Mouse (Mus musculus) midbrain, postnatal 0 days (tissue): Measurements from ENCODE around the gene Samd5. TPM values are rescaled to one million over a fixed set of nuclear protein-coding genes. Genes with fewer than 3 reads are reported as not detected.

ENCODE experiments used
- ATAC-seq: fragments of 200-750 bp; cut with Nextera tagmentation; 2 replicates; pipeline ENCODE4 v1.8.0; 2017; ENCODE audit warnings: moderate number of reproducible peaks, mild to moderate bottlenecking, moderate TSS enrichment, moderate library complexity; ENCODE audit not compliant: low FRiP score
- DNase-seq: peaks from one replicate; pipeline ENCODE4 v3.0.0-alpha.2; 2015; ENCODE audit warnings: low spot score
- H3K27ac ChIP-seq: fragments of 300-500 bp; sonication (generic); 2 replicates; pipeline ENCODE4 v1.5.1; 2014; ENCODE audit warnings: low read depth, mild to moderate bottlenecking, low read length, mixed read lengths
- H3K27me3 ChIP-seq: fragments of 300-500 bp; sonication (generic); 2 replicates; pipeline ENCODE4 v1.6.1; 2014; ENCODE audit warnings: low read length, control low read depth, mixed read lengths; ENCODE audit not compliant: insufficient read depth
- H3K36me3 ChIP-seq: fragments of 300-500 bp; sonication (generic); 2 replicates; pipeline ENCODE4 v1.6.1; 2014; ENCODE audit warnings: low read length, control low read depth, mixed read lengths; ENCODE audit not compliant: insufficient read depth
- H3K4me1 ChIP-seq: fragments of 300-500 bp; sonication (generic); 2 replicates; pipeline ENCODE4 v1.6.1; 2014; ENCODE audit warnings: mild to moderate bottlenecking, control low read depth, antibody characterized with exemption, low read length, mixed read lengths; ENCODE audit not compliant: insufficient read depth
- H3K4me2 ChIP-seq: fragments of 300-500 bp; sonication (generic); 2 replicates; pipeline ENCODE4 v1.6.1; 2014; ENCODE audit warnings: low read depth, mild to moderate bottlenecking, low read length, mixed read lengths; ENCODE audit not compliant: poor library complexity, severe bottlenecking
- H3K4me3 ChIP-seq: fragments of 300-500 bp; sonication (generic); 2 replicates; pipeline ENCODE4 v1.5.1; 2014; ENCODE audit warnings: low read depth, mild to moderate bottlenecking, low read length, moderate library complexity
- H3K9ac ChIP-seq: fragments of 300-500 bp; sonication (generic); replicated peaks from 2 replicates; pipeline ENCODE4 v1.6.1; 2014; ENCODE audit warnings: mild to moderate bottlenecking, low read length, moderate library complexity, mixed read lengths; ENCODE audit not compliant: poor library complexity, severe bottlenecking
- H3K9me3 ChIP-seq: fragments of 300-500 bp; sonication (generic); 2 replicates; pipeline ENCODE4 v1.6.1; 2016; ENCODE audit warnings: low read length, control low read depth
- CTCF ChIP-seq: IDR thresholded peaks from 2 replicates; pipeline ENCODE4 v1.5.1; 2016; ENCODE audit warnings: antibody characterized with exemption, mild to moderate bottlenecking
- WGBS: fragments of 180-500 bp; shearing (Covaris S2); extraction: QIAGEN DNeasy Blood & Tissue Kit; methylation state at CpG from one replicate; pipeline ENCODE4 v1.1.7; 2014; 5-methylcytosine and 5-hydroxymethylcytosine counted together
- polyA plus RNA-seq: library from polyadenylated mRNA; unstranded; fragments of >200 nt; fragmentation: Nextera tagmentation; extraction: Ambion mirVana; gene quantifications from 2 replicates; pipeline ENCODE4 v1.2.1, GENCODE M21; 2015
- total RNA-seq: library from RNA; depleted of rRNA; stranded (reverse); fragments of >200 nt; gene quantifications from 2 replicates; pipeline ENCODE4 v1.2.3, GENCODE M21; 2014

Samd5 gene
- total and polyA plus RNA-seq, 2 experiments from 2014 or later = 5.7 to 11.0 TPM

DNA sequence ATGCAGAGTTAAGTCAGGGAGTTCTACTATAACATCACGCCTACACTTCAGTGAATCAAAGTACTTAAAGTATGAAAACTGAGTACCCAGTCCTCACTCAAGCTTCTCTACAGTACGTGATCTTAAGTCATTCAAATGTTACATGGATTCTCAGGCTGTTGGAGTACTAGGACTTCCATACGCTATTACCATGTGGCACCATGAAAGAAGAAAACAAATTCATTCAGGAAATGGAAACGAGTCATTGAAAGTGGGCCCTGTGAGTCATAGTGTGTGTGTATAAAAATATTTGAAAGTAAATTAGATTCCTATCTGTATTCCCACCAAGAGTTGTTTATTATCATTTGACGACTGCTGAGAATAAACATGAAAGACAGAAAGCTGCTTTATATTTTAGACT lies 71.7 kb downstream of the Samd5 start:
- TF ChIP-seq CTCF = no peak
- Histone ChIP-seq H3K27ac (no peak overlapping the region), H3K27me3 (no peaks in the 10 kb centered on the region), H3K9me3 (no peaks in the 10 kb centered on the region), H3K9ac (no peak overlapping the region), H3K4me3 (no peak overlapping the region), H3K4me2 (no peak overlapping the region), H3K4me1 (no peaks in the 10 kb centered on the region), H3K36me3 (no peaks in the 10 kb centered on the region)
- DNase-seq (no peak), ATAC-seq (no peak)
- WGBS = 77% methylated on average over 5 of the region's 5 CpGs

- Histone ChIP-seq H3K4me3 (no peak overlapping the region), H3K36me3 (no peaks in the 10 kb centered on the region), H3K27me3 (no peaks in the 10 kb centered on the region), H3K4me2 (no peak overlapping the region), H3K9me3 (no peaks in the 10 kb centered on the region), H3K27ac (no peak overlapping the region), H3K4me1 (no peaks in the 10 kb centered on the region), H3K9ac (no peak overlapping the region)
- 80% methylated on average over 5 of the region's 5 CpGs for WGBS
- ATAC-seq (no peak), DNase-seq (no peak)
- TF ChIP-seq CTCF = no peak
Measured at GRCm38 (mm10) chr10:9602845-9603244, 72.2 kb downstream of the Samd5 start.

DNA sequence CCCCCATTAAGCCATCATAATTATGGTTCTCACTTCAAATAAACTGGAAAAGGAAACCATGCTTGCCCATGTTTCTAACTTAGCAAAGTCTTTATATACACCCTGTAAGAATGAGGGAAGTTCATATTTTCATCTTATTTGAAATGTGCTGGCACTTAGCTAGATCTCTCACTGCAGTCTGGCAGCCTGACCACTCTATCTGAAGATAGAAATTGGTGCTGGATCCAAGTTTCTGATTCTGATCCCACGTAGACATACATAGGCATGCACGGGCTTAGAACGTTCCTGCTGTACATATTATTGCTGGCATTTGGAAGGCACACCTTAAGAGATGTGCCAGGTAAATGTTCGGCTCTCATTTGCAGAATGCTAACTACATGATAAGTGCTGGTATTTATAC lies 72.6 kb downstream of the Samd5 start:
- ATAC-seq = no peak
- no peaks in the 10 kb centered on the region for H3K36me3 ChIP-seq
- no peak overlapping the region for H3K9ac ChIP-seq
- WGBS = 91% methylated on average over 4 of the region's 4 CpGs
- H3K27me3 ChIP-seq = no peaks in the 10 kb centered on the region
- DNase-seq = no peak
- H3K4me3 ChIP-seq = no peak overlapping the region
- H3K27ac ChIP-seq = no peak overlapping the region
- no peak for TF ChIP-seq CTCF
- no peak overlapping the region for H3K4me2 ChIP-seq
- no peaks in the 10 kb centered on the region for H3K4me1 ChIP-seq
- H3K9me3 ChIP-seq = no peaks in the 10 kb centered on the region

GRCm38 (mm10) chr10:9596228-9596627 lies 78.8 kb downstream of the Samd5 start:
- Histone ChIP-seq H3K4me1 (no peaks in the 10 kb centered on the region), H3K27ac (no peak overlapping the region), H3K4me2 (no peak overlapping the region), H3K4me3 (no peak overlapping the region), H3K36me3 (no peaks in the 10 kb centered on the region), H3K9me3 (no peaks in the 10 kb centered on the region), H3K27me3 (no peaks in the 10 kb centered on the region), H3K9ac (no peak overlapping the region)
- no peak for TF ChIP-seq CTCF
- 77% methylated on average over 5 of the region's 5 CpGs for WGBS
- ATAC-seq = no peak
- peak; percentile 7 for DNase-seq

DNA sequence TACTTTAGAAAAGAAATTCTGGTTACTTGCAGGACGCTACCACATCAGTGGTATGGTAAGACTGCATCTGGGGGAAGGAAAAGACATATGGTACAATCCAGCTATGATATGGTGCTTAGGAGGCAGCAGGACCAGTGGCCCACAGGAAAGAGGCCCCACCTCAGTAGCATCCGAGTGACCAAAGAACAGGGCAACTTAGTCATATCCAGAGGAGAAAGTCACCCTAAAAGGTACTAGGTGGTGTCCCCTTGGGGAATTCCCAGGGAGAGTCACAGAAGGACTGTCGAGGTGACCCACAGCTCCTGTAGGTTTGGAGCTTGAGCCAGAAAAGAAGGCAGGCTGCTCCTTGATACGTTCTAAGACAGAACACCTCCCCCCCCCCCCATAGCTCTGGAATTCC lies 80.3 kb downstream of the Samd5 start:
- Histone ChIP-seq H3K4me3 (no peak overlapping the region), H3K36me3 (no peaks in the 10 kb centered on the region), H3K9me3 (no peaks in the 10 kb centered on the region), H3K27ac (no peak overlapping the region), H3K4me1 (no peaks in the 10 kb centered on the region), H3K4me2 (no peak overlapping the region), H3K9ac (no peak overlapping the region), H3K27me3 (no peaks in the 10 kb centered on the region)
- ATAC-seq = no peak
- DNase-seq = no peak
- TF ChIP-seq CTCF = no peak
- 88% methylated on average over 4 of the region's 4 CpGs for WGBS

GRCm38 (mm10) chr10:9590606-9591005 lies 84.4 kb downstream of the Samd5 start:
- no peaks in the 10 kb centered on the region for H3K27me3 ChIP-seq
- H3K9me3 ChIP-seq = no peaks in the 10 kb centered on the region
- H3K4me2 ChIP-seq = no peak overlapping the region
- no peak overlapping the region for H3K4me3 ChIP-seq
- ATAC-seq = no peak
- no peak overlapping the region for H3K9ac ChIP-seq
- no peaks in the 10 kb centered on the region for H3K4me1 ChIP-seq
- WGBS = 81% methylated on average over 2 of the region's 2 CpGs
- H3K27ac ChIP-seq = no peak overlapping the region
- no peak for DNase-seq
- H3K36me3 ChIP-seq = no peaks in the 10 kb centered on the region
- no peak for TF ChIP-seq CTCF
